In genomic region chr15:84706983-84707619, GRCm38 (mm10) we compare ENCODE assay signal across 15 mouse cellular contexts.
"Had no signal": no experiment of that assay in that cellular context is flagged by ENCODE, and none has a peak within 500 bp of the region (broad histone marks: within the 10 kb centered on the region; RNA-seq: fewer than 3 reads in every experiment).

No protein-coding gene starts in this region.

- H3K9me3 ChIP-seq: hindbrain, embryonic 15.5 days; limb, embryonic 10.5 days; midbrain, embryonic 12.5 days had no signal

- H3K36me3 ChIP-seq: midbrain, embryonic 12.5 days had no signal

- H3K4me2 ChIP-seq: hindbrain, embryonic 15.5 days; lung, embryonic 14.5 days; midbrain, embryonic 12.5 days had no signal

- H3K27ac ChIP-seq: hindbrain, embryonic 15.5 days; kidney, postnatal 0 days; limb, embryonic 10.5 days; midbrain, embryonic 12.5 days had no signal

- H3K4me1 ChIP-seq: hindbrain, embryonic 15.5 days; megakaryocyte, embryonic 14.5 days; midbrain, embryonic 12.5 days had no signal

- H3K4me3 ChIP-seq: hindbrain, embryonic 15.5 days; limb, embryonic 10.5 days; megakaryocyte, embryonic 14.5 days; midbrain, embryonic 12.5 days had no signal

- H3K9ac ChIP-seq: hindbrain, embryonic 15.5 days; lung, embryonic 14.5 days; midbrain, embryonic 12.5 days had no signal

- DNase-seq: kidney, adult 8-10 months; kidney, postnatal 36 days; layer of hippocampus, adult 9-11 months; lung, embryonic 14.5 days; lung, postnatal 10 days; lung, postnatal 4 days; right cerebral cortex, adult 18-20 months; right cerebral cortex, postnatal 25 days; thymus, adult 2 months; thymus, postnatal 25 days had no signal

- H3K27me3 ChIP-seq: hindbrain, embryonic 15.5 days had no signal
